Mouse (Mus musculus): ENCODE measurements around the gene Trabd2b. TPM values are rescaled to one million over a fixed set of nuclear protein-coding genes. Genes with fewer than 3 reads are reported as not detected.

Trabd2b gene
- total and polyA plus RNA-seq, 2 experiments from 2014 or later: 4.5 to 10.5 TPM

GRCm38 (mm10) chr4:114599121-114599520 is 192.6 kb downstream of the Trabd2b start:
- Histone ChIP-seq H3K27ac (ENCODE audit: low read depth) (no peak overlapping the region), H3K9me3 (replicated peaks; ENCODE audit: control insufficient read depth, low read length) (no peaks in the 10 kb centered on the region), H3K36me3 (replicated peaks; ENCODE audit: control insufficient read depth, insufficient read depth, low read length) (no peaks in the 10 kb centered on the region), H3K4me1 (ENCODE audit: control insufficient read depth, insufficient read depth) (peaks cover 23% of the 10 kb centered on the region; the same call in 1 of the 2 replicates), H3K9ac (replicated peaks; ENCODE audit: low read depth, low read length) (no peak overlapping the region), H3K27me3 (ENCODE audit: control insufficient read depth, insufficient read depth, low read length) (no peaks in the 10 kb centered on the region), H3K4me2 (ENCODE audit: low read depth, low read length) (no peak overlapping the region), H3K4me3 (ENCODE audit: low read depth, low read length) (no peak overlapping the region)
- TF ChIP-seq CTCF (IDR thresholded peaks at IDR 0.05; ENCODE audit: low read depth) (peak; percentile 65), EP300 (IDR thresholded peaks at IDR 0.05; ENCODE audit: low read depth) (no peak)
- ATAC-seq (ENCODE audit: insufficient read depth, low read depth): peak; percentile 34; the same call in 1 of the 2 replicates
- no peak for DNase-seq (ENCODE audit: low spot score)

DNA sequence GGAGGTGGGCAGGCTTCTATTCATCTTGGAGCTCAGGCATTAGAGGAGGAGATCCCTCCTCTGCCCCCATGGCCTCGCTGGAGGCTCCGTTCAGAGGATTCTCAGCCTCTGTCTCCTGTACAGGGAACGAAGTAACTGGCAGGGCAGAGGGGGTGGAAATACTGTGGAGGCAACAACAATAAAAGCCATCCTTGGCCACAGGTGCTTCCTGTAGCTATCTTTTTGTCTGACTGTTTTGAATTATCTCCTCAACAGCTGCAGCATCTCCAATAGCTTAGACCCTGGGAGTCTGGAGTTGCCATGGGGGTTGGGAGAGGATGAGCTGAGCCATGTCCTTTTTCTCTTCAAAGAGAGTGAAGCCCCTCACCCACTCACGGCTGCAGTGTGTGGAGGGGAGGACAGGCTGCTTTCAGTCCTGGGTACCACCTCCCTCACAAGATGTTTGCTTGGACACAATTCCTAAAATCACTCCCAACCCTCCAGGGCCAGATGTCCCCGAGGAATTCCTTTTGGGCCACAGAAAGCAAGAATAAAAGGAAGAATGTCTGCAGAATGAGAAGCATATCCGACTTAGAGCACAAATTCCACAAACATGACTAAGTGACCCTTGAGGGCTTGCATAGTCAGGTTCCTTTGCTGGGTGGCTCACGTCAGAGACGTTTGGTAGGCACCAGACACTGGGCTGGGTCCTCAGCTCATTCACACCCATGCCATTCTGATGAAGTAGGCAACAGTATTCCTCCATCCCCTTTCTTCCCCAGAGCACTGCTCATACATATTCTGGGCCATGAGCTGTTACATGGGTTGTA is 194.9 kb downstream of the Trabd2b start:
- ATAC-seq (ENCODE audit: insufficient read depth, low read depth) (0 out of 2 replicates have a peak, but pooled peaks have one; percentile 18), DNase-seq (ENCODE audit: low spot score) (no peak)
- WGBS: 46% methylated on average over 8 of the region's 8 CpGs

DNA sequence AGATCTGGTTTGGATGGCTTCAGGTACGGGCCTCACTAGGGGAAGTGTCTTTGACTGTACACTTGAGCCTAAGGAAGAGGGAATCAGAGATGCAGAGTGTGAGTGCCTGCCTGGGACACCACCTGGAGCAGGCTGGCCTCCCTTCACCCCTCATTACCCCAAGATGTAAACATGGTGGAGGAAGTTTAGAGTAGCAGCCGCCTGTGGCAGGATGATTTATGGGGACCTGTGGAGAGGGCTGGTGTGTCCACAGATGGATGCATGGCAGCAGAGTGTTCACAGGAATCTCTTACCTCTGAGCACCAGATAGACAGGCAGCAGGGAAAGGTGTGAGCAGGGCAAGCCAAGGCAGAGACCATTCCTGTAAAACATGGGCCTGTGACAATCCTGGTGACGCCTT is 199.1 kb downstream of the Trabd2b start:
- DNase-seq (ENCODE audit: low spot score) (no peak), ATAC-seq (ENCODE audit: insufficient read depth, low read depth) (no peak)
- Histone ChIP-seq H3K36me3 (replicated peaks; ENCODE audit: control insufficient read depth, insufficient read depth, low read length) (0 out of 2 replicates have a peak, but pooled peaks cover 13% of the 10 kb centered on the region), H3K4me2 (ENCODE audit: low read depth, low read length) (no peak overlapping the region), H3K9me3 (replicated peaks; ENCODE audit: control insufficient read depth, low read length) (no peaks in the 10 kb centered on the region), H3K4me1 (ENCODE audit: control insufficient read depth, insufficient read depth) (peaks cover 11% of the 10 kb centered on the region; the same call in 1 of the 2 replicates), H3K27ac (ENCODE audit: low read depth) (no peak overlapping the region), H3K9ac (replicated peaks; ENCODE audit: low read depth, low read length) (no peak overlapping the region), H3K4me3 (ENCODE audit: low read depth, low read length) (no peak overlapping the region), H3K27me3 (ENCODE audit: control insufficient read depth, insufficient read depth, low read length) (no peaks in the 10 kb centered on the region)
- TF ChIP-seq EP300 (IDR thresholded peaks at IDR 0.05; ENCODE audit: low read depth) (no peak), CTCF (IDR thresholded peaks at IDR 0.05; ENCODE audit: low read depth) (no peak)
- 80% methylated on average over 3 of the region's 3 CpGs for WGBS

More for the DNA sequence above, 194.9 kb downstream of the Trabd2b start:
- Histone ChIP-seq H3K4me1 (ENCODE audit: control insufficient read depth, insufficient read depth) (peaks cover 11% of the 10 kb centered on the region; the same call in 1 of the 2 replicates), H3K9me3 (replicated peaks; ENCODE audit: control insufficient read depth, low read length) (no peaks in the 10 kb centered on the region), H3K9ac (replicated peaks; ENCODE audit: low read depth, low read length) (no peak overlapping the region), H3K4me3 (ENCODE audit: low read depth, low read length) (no peak overlapping the region), H3K4me2 (ENCODE audit: low read depth, low read length) (no peak overlapping the region), H3K36me3 (replicated peaks; ENCODE audit: control insufficient read depth, insufficient read depth, low read length) (0 out of 2 replicates have a peak, but pooled peaks cover 7% of the 10 kb centered on the region), H3K27me3 (ENCODE audit: control insufficient read depth, insufficient read depth, low read length) (no peaks in the 10 kb centered on the region), H3K27ac (ENCODE audit: low read depth) (no peak overlapping the region)
- TF ChIP-seq EP300 (IDR thresholded peaks at IDR 0.05; ENCODE audit: low read depth) (no peak), CTCF (IDR thresholded peaks at IDR 0.05; ENCODE audit: low read depth) (no peak)

- TF ChIP-seq CTCF (IDR thresholded peaks at IDR 0.05; ENCODE audit: low read depth) (no peak), EP300 (IDR thresholded peaks at IDR 0.05; ENCODE audit: low read depth) (no peak)
- no peak overlapping the region for H3K4me3 ChIP-seq (ENCODE audit: low read depth, low read length)
- H3K27me3 ChIP-seq (ENCODE audit: control insufficient read depth, insufficient read depth, low read length): no peaks in the 10 kb centered on the region
- ATAC-seq (ENCODE audit: insufficient read depth, low read depth) (no peak), DNase-seq (ENCODE audit: low spot score) (no peak)
- WGBS: 76% methylated on average over 2 of the region's 2 CpGs
- no peak overlapping the region for H3K9ac ChIP-seq (replicated peaks; ENCODE audit: low read depth, low read length)
- H3K27ac ChIP-seq (ENCODE audit: low read depth): no peak overlapping the region
- H3K36me3 ChIP-seq (replicated peaks; ENCODE audit: control insufficient read depth, insufficient read depth, low read length): 0 out of 2 replicates have a peak, but pooled peaks cover 13% of the 10 kb centered on the region
- no peak overlapping the region for H3K4me2 ChIP-seq (ENCODE audit: low read depth, low read length)
- no peaks in the 10 kb centered on the region for H3K9me3 ChIP-seq (replicated peaks; ENCODE audit: control insufficient read depth, low read length)
- no peaks in the 10 kb centered on the region for H3K4me1 ChIP-seq (ENCODE audit: control insufficient read depth, insufficient read depth)
Measured at GRCm38 (mm10) chr4:114607873-114608272, 201.3 kb downstream of the Trabd2b start.

DNA sequence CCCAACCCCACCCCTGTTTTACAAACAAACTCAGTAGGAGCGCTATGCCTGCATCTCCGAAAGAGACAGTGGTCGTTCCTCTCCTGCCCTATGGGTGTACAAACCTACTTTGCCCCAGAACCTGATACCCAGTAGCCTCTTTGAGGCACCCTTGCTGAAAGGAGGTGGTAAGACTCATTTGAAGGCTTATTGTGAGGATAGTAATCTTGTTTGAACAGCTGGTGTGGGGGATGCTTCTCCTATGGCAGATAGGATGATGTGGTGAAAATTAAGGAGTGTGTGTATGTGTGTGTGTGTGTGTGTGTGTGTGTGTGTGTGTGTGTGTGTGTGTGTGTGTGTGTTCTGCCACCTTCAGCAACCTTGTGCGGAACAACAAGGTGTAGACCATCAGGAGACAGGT is 202.8 kb downstream of the Trabd2b start:
- Histone ChIP-seq H3K4me3 (ENCODE audit: low read depth, low read length) (no peak overlapping the region), H3K27me3 (ENCODE audit: control insufficient read depth, insufficient read depth, low read length) (no peaks in the 10 kb centered on the region), H3K9ac (replicated peaks; ENCODE audit: low read depth, low read length) (no peak overlapping the region), H3K36me3 (replicated peaks; ENCODE audit: control insufficient read depth, insufficient read depth, low read length) (0 out of 2 replicates have a peak, but pooled peaks cover 13% of the 10 kb centered on the region), H3K4me1 (ENCODE audit: control insufficient read depth, insufficient read depth) (peaks cover 12% of the 10 kb centered on the region), H3K27ac (ENCODE audit: low read depth) (no peak overlapping the region), H3K4me2 (ENCODE audit: low read depth, low read length) (no peak overlapping the region), H3K9me3 (replicated peaks; ENCODE audit: control insufficient read depth, low read length) (no peaks in the 10 kb centered on the region)
- ATAC-seq (ENCODE audit: insufficient read depth, low read depth) (no peak), DNase-seq (ENCODE audit: low spot score) (no peak)
- no peak for TF ChIP-seq CTCF (IDR thresholded peaks at IDR 0.05; ENCODE audit: low read depth)
- no peak for TF ChIP-seq EP300 (IDR thresholded peaks at IDR 0.05; ENCODE audit: low read depth)
- 85% methylated on average over 4 of the region's 4 CpGs for WGBS

All from heart, postnatal 0 days (tissue).